Mouse (Mus musculus): ENCODE results near the gene Zfp704.

DNA sequence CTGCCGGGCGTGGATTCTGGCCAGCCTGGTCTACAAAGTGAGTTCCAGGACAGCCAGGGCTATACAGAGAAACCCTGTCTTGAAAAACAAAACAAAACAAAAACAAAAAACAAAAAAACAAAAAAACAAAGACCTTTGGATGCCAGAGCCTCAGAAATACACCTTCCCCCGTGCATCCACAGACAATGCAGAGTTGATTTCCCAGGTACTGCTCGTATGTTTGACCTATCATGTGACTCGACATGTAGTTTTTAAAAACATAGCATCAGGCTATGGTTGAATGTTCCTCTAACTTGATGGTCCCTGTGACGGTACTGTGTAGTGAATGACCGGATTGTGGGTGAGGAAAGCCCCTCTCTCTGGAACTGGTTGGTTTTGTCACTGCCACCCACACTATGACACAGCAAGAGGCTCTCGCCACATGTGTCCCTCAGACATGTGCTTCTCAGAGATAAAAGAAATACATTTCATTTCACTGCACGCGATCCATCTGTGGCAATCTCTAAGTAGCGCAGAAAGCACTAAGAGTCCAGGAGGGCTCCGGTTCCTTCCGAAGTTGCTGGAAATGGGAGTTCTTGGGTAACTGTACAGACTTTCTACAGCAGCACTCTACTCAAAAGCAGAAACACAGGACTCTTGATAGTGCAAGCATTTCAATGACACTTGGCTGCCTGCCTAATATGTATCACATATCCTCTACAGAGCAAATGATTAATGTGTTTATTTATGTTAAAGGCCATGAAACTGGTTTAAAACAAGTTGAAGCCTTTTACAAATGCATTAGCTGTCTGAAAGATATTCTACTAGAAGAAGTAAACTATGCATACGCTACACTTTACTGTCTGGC lies 28.7 kb downstream of the Zfp704 start:
- TF ChIP-seq CTCF (IDR thresholded peaks at IDR 0.05; ENCODE audit: extremely low read depth, insufficient read depth, insufficient read length, insufficient replicate concordance) (no peak), POLR2A (IDR thresholded peaks at IDR 0.05; ENCODE audit: low read depth, low read length) (no peak)

Measured in spleen, adult 2 months (tissue).